ENCODE assay signal across 35 mouse cellular contexts in genomic region chr13:64089130-64089529, GRCm38 (mm10). TPM values are rescaled to one million over a fixed set of nuclear protein-coding genes. Genes with fewer than 3 reads are reported as not detected.
"Had no signal": no experiment of that assay in that cellular context is flagged by ENCODE, and none has a peak within 500 bp of the region (broad histone marks: within the 10 kb centered on the region; RNA-seq: fewer than 3 reads in every experiment).

Hsd17b3 (minus strand) TSS chr13:64089230.

- H3K9me3 ChIP-seq: limb, embryonic 10.5 days; limb, embryonic 12.5 days; limb, embryonic 13.5 days; limb, embryonic 15.5 days; liver, embryonic 12.5 days; liver, embryonic 13.5 days; liver, embryonic 15.5 days; megakaryocyte, embryonic 14.5 days; midbrain, embryonic 12.5 days; midbrain, embryonic 13.5 days; midbrain, embryonic 15.5 days had no signal

- H3K9ac ChIP-seq: limb, embryonic 12.5 days; limb, embryonic 13.5 days; limb, embryonic 15.5 days; liver, embryonic 12.5 days; liver, embryonic 13.5 days; liver, embryonic 14.5 days; liver, embryonic 15.5 days; liver, postnatal 0 days; lung, embryonic 14.5 days; midbrain, embryonic 12.5 days; midbrain, embryonic 13.5 days; midbrain, embryonic 15.5 days had no signal

- H3K27ac ChIP-seq: left cerebral cortex, adult 2 months; limb, embryonic 10.5 days; limb, embryonic 12.5 days; limb, embryonic 13.5 days; limb, embryonic 15.5 days; liver, embryonic 12.5 days; liver, embryonic 13.5 days; liver, embryonic 14.5 days; liver, embryonic 15.5 days; macrophage; midbrain, embryonic 12.5 days; midbrain, embryonic 13.5 days; midbrain, embryonic 15.5 days had no signal

- H3K4me3 ChIP-seq: left cerebral cortex, adult 2 months; limb, embryonic 10.5 days; limb, embryonic 12.5 days; limb, embryonic 13.5 days; limb, embryonic 15.5 days; liver, embryonic 12.5 days; liver, embryonic 13.5 days; liver, embryonic 15.5 days; megakaryocyte, embryonic 14.5 days; midbrain, embryonic 12.5 days; midbrain, embryonic 13.5 days; midbrain, embryonic 15.5 days; myocyte had no signal

- H3K4me2 ChIP-seq: limb, embryonic 12.5 days; limb, embryonic 13.5 days; limb, embryonic 15.5 days; liver, embryonic 11.5 days; liver, embryonic 12.5 days; liver, embryonic 13.5 days; liver, embryonic 15.5 days; lung, embryonic 14.5 days; midbrain, embryonic 12.5 days; midbrain, embryonic 13.5 days; midbrain, embryonic 15.5 days had no signal

- ATAC-seq: liver, embryonic 12.5 days; lung, postnatal 0 days; midbrain, embryonic 13.5 days; midbrain, embryonic 15.5 days; midbrain, embryonic 16.5 days had no signal

- H3K36me3 ChIP-seq: limb, embryonic 10.5 days; limb, embryonic 12.5 days; limb, embryonic 13.5 days; limb, embryonic 15.5 days; liver, embryonic 12.5 days; liver, embryonic 13.5 days; liver, embryonic 15.5 days; midbrain, embryonic 12.5 days; midbrain, embryonic 13.5 days; midbrain, embryonic 15.5 days had no signal

- H3K27me3 ChIP-seq: limb, embryonic 12.5 days; limb, embryonic 13.5 days; limb, embryonic 15.5 days; liver, embryonic 13.5 days; liver, embryonic 15.5 days; midbrain, embryonic 15.5 days had no signal

- DNase-seq: layer of hippocampus, postnatal 36 days; left cerebral cortex, postnatal 4 days; liver; liver, embryonic 13.5 days; liver, postnatal 0 days; lung, adult 18-20 months; lung, adult 2 months; lung, embryonic 14.5 days; lung, postnatal 10 days; lung, postnatal 14 days; lung, postnatal 4 days; midbrain, embryonic 14.5 days had no signal

- H3K4me1 ChIP-seq: limb, embryonic 12.5 days; liver, embryonic 12.5 days; liver, embryonic 13.5 days; liver, embryonic 15.5 days; megakaryocyte, embryonic 14.5 days; midbrain, embryonic 12.5 days; midbrain, embryonic 13.5 days; midbrain, embryonic 15.5 days had no signal

RNA-seq across cellular contexts. Expression of gene Hsd17b3, which starts in this region (rescaled TPM):
- polyA plus RNA-seq: limb, embryonic 10.5 days; limb, embryonic 11.5 days; limb, embryonic 12.5 days; limb, embryonic 13.5 days; limb, embryonic 14.5 days; limb, embryonic 15.5 days; liver, adult 2 months; liver, embryonic 11.5 days; liver, embryonic 12.5 days; liver, embryonic 13.5 days; liver, embryonic 14.5 days; liver, embryonic 15.5 days; liver, embryonic 16.5 days; liver, postnatal 0 days; lung, adult 2 months; lung, embryonic 14.5 days; lung, embryonic 16.5 days; lung, postnatal 0 days; macrophage; midbrain, embryonic 12.5 days; midbrain, embryonic 13.5 days; midbrain, embryonic 14.5 days; midbrain, embryonic 15.5 days; midbrain, embryonic 16.5 days; midbrain, postnatal 0 days; myocyte had no signal
